Mouse (Mus musculus): ENCODE results near the gene Phc3.

- peak; percentile 36 for TF ChIP-seq CTCF (IDR thresholded peaks at IDR 0.05; ENCODE audit: low read depth)
- no peak for TF ChIP-seq EP300 (IDR thresholded peaks at IDR 0.05; ENCODE audit: low read depth)
These were observed 6.1 kb downstream of the Phc3 start for GRCm38 (mm10) chr3:30963100-30963499.
